Mouse (Mus musculus): ENCODE measurements around the gene Wdcp. TPM values are rescaled to one million over a fixed set of nuclear protein-coding genes. Genes with fewer than 3 reads are reported as not detected.
A peak's percentile ranks its signal among the peaks of the same experiment; 100 is the strongest.
"Not testable (repeated sequence)": the region's sequence is repeated elsewhere in the genome, so short reads cannot be mapped to it uniquely, and the experiment has no call there.

The Wdcp gene
- 8.9 and 9.9 TPM in 2 replicates for total RNA-seq (2014; rRNA removed)
- polyA plus RNA-seq (2015; fragmentation: Nextera tagmentation; extraction: Ambion mirVana), result 10.2 and 11.4 TPM in 2 replicates

DNA sequence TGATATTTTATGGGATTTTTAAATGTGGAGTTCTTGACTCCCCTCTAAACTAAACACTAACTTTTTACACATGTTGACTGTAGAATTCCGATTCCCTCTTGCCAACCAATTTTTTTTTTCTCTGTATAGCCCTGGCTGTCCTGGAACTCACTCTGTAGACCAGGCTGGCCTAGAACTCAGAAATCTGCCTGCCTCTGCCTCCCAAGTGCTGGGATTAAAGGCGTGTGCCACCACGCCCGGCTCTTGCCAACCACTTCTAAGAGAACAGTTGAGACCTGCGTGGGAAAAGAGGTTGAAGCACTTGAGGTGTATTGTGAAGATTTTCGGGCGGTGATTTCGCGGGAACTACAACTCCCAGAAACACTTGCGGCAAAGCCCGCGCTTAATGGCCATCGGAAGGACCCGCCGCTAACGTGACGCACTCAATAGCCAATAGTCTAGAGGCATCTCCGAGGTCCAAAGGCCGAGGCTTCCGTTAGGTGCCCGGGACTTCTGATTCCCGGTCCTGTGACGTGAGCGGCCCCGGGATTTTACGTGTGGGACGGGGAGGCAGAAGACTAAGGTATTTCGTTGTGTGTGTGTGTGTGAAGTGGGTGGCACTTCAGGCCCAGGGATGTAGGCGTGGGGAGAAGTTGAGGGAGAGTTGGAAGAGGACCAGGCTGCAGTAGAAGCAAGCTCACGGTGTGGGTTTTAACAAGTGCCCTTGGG, at the start of gene Wdcp:
Wdcp (plus strand) TSS at position 414 of the 708 bp plus-strand sequence.
- WGBS, result under 1% methylated on average over 30 of the region's 30 CpGs
- TF ChIP-seq CTCF (IDR thresholded peaks at IDR 0.05; ENCODE audit: low read depth), result no peak
- DNase-seq (peak; percentile 92), ATAC-seq (peak; percentile 93)
- Histone ChIP-seq H3K4me2 (ENCODE audit: low read depth) (peak within 1 kb of the TSS; percentile 91), H3K27me3 (ENCODE audit: insufficient read depth, low read length) (no peaks in the 10 kb centered on the region), H3K4me3 (ENCODE audit: low read depth, low read length) (peak within 1 kb of the TSS; percentile 70), H3K9me3 (ENCODE audit: low read length) (no peaks in the 10 kb centered on the region), H3K4me1 (ENCODE audit: insufficient read depth) (no peaks in the 10 kb centered on the region), H3K36me3 (ENCODE audit: insufficient read depth) (no peaks in the 10 kb centered on the region), H3K9ac (peak within 1 kb of the TSS; percentile 46), H3K27ac (ENCODE audit: low read depth, low read length) (no peak within 1 kb of the TSS)

- DNase-seq (no peak), ATAC-seq (no peak)
- peak; percentile 53 for TF ChIP-seq CTCF (IDR thresholded peaks at IDR 0.05; ENCODE audit: low read depth)
- Histone ChIP-seq H3K27ac (ENCODE audit: low read depth, low read length) (no peak overlapping the region), H3K4me2 (ENCODE audit: low read depth) (no peak overlapping the region), H3K27me3 (ENCODE audit: insufficient read depth, low read length) (no peaks in the 10 kb centered on the region), H3K4me3 (ENCODE audit: low read depth, low read length) (no peak overlapping the region), H3K9ac (no peak overlapping the region), H3K4me1 (ENCODE audit: insufficient read depth) (no peaks in the 10 kb centered on the region), H3K36me3 (ENCODE audit: insufficient read depth) (no peaks in the 10 kb centered on the region), H3K9me3 (ENCODE audit: low read length) (no peaks in the 10 kb centered on the region)
- WGBS, result 68% methylated on average over 1 of the region's 1 CpGs
Observed at GRCm38 (mm10) chr12:4793718-4794117, 49.4 kb upstream of the Wdcp start.

DNA sequence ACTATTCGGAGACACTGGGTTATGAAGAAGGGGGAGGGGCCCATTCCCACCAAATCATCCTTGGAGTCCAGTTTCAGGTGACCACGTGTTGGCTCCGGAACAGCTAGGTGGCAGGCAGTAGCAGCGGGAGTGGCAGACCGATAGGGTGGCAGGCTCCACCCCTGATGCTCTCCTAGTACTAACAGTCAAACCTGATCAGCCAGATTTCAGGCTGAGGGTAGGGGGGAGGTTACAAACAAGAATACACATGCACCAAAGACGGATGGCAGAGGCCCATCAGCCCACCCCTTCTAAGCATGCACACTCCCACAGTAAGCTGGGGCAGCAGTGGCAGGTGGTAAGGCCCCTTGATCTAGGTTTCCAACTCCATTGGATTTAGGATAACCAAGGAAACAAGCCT, 45.6 kb upstream of the Wdcp start:
- not testable (repeated sequence) for H3K4me3 ChIP-seq (ENCODE audit: low read depth, low read length); H3K36me3 ChIP-seq (ENCODE audit: insufficient read depth); H3K27me3 ChIP-seq (ENCODE audit: insufficient read depth, low read length); H3K9me3 ChIP-seq (ENCODE audit: low read length); H3K27ac ChIP-seq (ENCODE audit: low read depth, low read length); DNase-seq; ATAC-seq; H3K9ac ChIP-seq; H3K4me1 ChIP-seq (ENCODE audit: insufficient read depth); H3K4me2 ChIP-seq (ENCODE audit: low read depth)
- 79% methylated on average over 6 of the region's 6 CpGs for WGBS

GRCm38 (mm10) chr12:4811036-4811435, 32.1 kb upstream of the Wdcp start:
- H3K4me1 ChIP-seq (ENCODE audit: insufficient read depth), result no peaks in the 10 kb centered on the region
- no peak overlapping the region for H3K9ac ChIP-seq
- ATAC-seq (no peak), DNase-seq (no peak)
- TF ChIP-seq CTCF (IDR thresholded peaks at IDR 0.05; ENCODE audit: low read depth), result no peak
- H3K4me2 ChIP-seq (ENCODE audit: low read depth), result no peak overlapping the region
- H3K4me3 ChIP-seq (ENCODE audit: low read depth, low read length), result no peak overlapping the region
- no peaks in the 10 kb centered on the region for H3K36me3 ChIP-seq (ENCODE audit: insufficient read depth)
- H3K27ac ChIP-seq (ENCODE audit: low read depth, low read length), result no peak overlapping the region
- 82% methylated on average over 4 of the region's 4 CpGs for WGBS
- no peaks in the 10 kb centered on the region for H3K27me3 ChIP-seq (ENCODE audit: insufficient read depth, low read length)
- no peaks in the 10 kb centered on the region for H3K9me3 ChIP-seq (ENCODE audit: low read length)

DNA sequence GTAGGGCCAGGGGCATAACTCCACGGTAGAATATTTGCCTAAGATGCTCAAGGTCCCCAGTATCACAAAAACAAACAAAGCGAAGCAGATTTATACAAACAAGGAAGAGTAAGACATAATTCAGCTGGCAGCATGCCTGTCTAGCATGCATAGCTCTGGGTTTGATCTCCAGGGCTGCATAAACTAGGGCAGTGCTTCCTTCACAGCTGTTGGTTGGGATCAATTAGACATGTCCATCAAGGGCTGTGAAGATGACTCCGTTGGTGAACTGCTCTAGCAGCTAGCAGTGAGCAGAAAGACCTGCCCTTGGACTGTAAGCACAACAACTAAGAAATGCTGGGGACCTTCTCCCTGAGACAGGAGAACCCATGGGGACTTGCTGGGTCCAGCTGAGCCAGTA, 31.4 kb upstream of the Wdcp start:
- H3K4me2 ChIP-seq (ENCODE audit: low read depth), result no peak overlapping the region
- H3K27me3 ChIP-seq (ENCODE audit: insufficient read depth, low read length), result no peaks in the 10 kb centered on the region
- H3K4me1 ChIP-seq (ENCODE audit: insufficient read depth), result no peaks in the 10 kb centered on the region
- WGBS, result 70% methylated on average over 3 of the region's 3 CpGs
- no peak for TF ChIP-seq CTCF (IDR thresholded peaks at IDR 0.05; ENCODE audit: low read depth)
- no peak overlapping the region for H3K9ac ChIP-seq
- no peak overlapping the region for H3K27ac ChIP-seq (ENCODE audit: low read depth, low read length)
- no peaks in the 10 kb centered on the region for H3K36me3 ChIP-seq (ENCODE audit: insufficient read depth)
- H3K9me3 ChIP-seq (ENCODE audit: low read length), result no peaks in the 10 kb centered on the region
- ATAC-seq (no peak), DNase-seq (no peak)
- H3K4me3 ChIP-seq (ENCODE audit: low read depth, low read length), result no peak overlapping the region

GRCm38 (mm10) chr12:4813636-4814035, 29.5 kb upstream of the Wdcp start:
- H3K4me1 ChIP-seq (ENCODE audit: insufficient read depth), result peaks cover 9% of the 10 kb centered on the region
- no peaks in the 10 kb centered on the region for H3K27me3 ChIP-seq (ENCODE audit: insufficient read depth, low read length)
- TF ChIP-seq CTCF (IDR thresholded peaks at IDR 0.05; ENCODE audit: low read depth), result no peak
- H3K9me3 ChIP-seq (ENCODE audit: low read length), result no peaks in the 10 kb centered on the region
- no peak overlapping the region for H3K27ac ChIP-seq (ENCODE audit: low read depth, low read length)
- ATAC-seq (no peak), DNase-seq (no peak)
- no peak overlapping the region for H3K4me3 ChIP-seq (ENCODE audit: low read depth, low read length)
- H3K36me3 ChIP-seq (ENCODE audit: insufficient read depth), result no peaks in the 10 kb centered on the region
- no peak overlapping the region for H3K9ac ChIP-seq
- 88% methylated on average over 4 of the region's 4 CpGs for WGBS
- no peak overlapping the region for H3K4me2 ChIP-seq (ENCODE audit: low read depth)

DNA sequence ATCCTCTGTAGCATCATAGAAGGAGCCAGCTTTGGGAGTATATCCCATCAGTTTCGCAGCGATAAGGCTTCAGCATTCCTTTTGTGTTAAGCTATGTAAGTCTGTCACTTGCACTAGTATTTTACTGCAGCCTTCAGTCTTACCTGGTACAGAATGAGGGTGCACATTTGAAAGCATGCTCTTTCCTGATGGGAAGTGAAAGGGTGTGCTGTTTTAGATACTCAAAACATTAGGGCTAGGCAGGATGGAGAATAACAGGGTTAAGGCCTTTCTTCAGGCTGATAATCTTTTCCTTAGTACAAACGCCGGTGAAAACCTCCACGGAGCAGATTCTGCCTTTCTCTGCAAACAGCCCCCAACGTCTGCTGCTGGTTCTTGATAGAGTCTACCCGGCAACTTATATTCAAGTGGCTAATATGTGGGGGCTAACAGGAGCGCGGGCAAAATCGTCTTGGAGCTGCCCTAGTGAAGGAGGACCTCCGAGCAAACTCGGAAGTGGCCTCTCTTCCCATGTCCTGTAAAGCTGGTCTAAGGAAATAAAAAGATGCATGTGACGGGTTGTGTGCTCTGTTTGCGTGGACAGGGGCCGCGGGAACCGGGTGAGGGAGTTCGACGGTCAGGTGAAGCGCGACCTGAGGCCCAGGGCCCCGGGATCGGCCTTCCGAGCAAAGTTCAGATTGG, 26.3 kb upstream of the Wdcp start:
- no peaks in the 10 kb centered on the region for H3K27me3 ChIP-seq (ENCODE audit: insufficient read depth, low read length)
- WGBS, result 6% methylated on average over 24 of the region's 24 CpGs
- peak; percentile 54 for DNase-seq
- H3K4me1 ChIP-seq (ENCODE audit: insufficient read depth), result peaks cover 10% of the 10 kb centered on the region
- H3K9ac ChIP-seq, result peak overlapping the region; percentile 76
- H3K4me3 ChIP-seq (ENCODE audit: low read depth, low read length), result peak overlapping the region; percentile 91
- peak overlapping the region; percentile 80 for H3K4me2 ChIP-seq (ENCODE audit: low read depth)
- TF ChIP-seq CTCF (IDR thresholded peaks at IDR 0.05; ENCODE audit: low read depth), result no peak
- peak; percentile 50 for ATAC-seq
- peak overlapping the region; percentile 91 for H3K27ac ChIP-seq (ENCODE audit: low read depth, low read length)
- H3K9me3 ChIP-seq (ENCODE audit: low read length), result no peaks in the 10 kb centered on the region
- peaks cover 16% of the 10 kb centered on the region; the same call in 1 of the 2 replicates for H3K36me3 ChIP-seq (ENCODE audit: insufficient read depth)
